Mouse (Mus musculus) liver, adult 2 months (tissue): ENCODE measurements around the gene Zfr2. TPM values are rescaled to one million over a fixed set of nuclear protein-coding genes. Genes with fewer than 3 reads are reported as not detected.
A peak's percentile ranks its signal among the peaks of the same experiment; 100 is the strongest.
"Not testable (repeated sequence)": the region's sequence is repeated elsewhere in the genome, so short reads cannot be mapped to it uniquely, and the experiment has no call there.

Experiments
- DNase-seq: peaks from one replicate; pipeline ENCODE4 v3.0.0-alpha.2; 2011; ENCODE audit warnings: low read depth, low spot score; ENCODE audit errors: extremely low read depth
- H3K27ac ChIP-seq: fragments of 200-500 bp; replicated peaks from 2 replicates; pipeline ENCODE4 v1.5.1; 2012; ENCODE audit warnings: low read depth, mild to moderate bottlenecking, control low read depth, inconsistent platforms, low read length; ENCODE audit not compliant: insufficient read depth
- H3K27me3 ChIP-seq: fragments of 200-500 bp; 2 replicates; pipeline ENCODE4 v1.6.1; 2012; ENCODE audit warnings: mild to moderate bottlenecking, moderate library complexity, low read length, inconsistent platforms; ENCODE audit not compliant: control insufficient read depth, insufficient read depth
- H3K36me3 ChIP-seq: fragments of 200-500 bp; 2 replicates; pipeline ENCODE4 v1.6.1; 2012; ENCODE audit warnings: low read length, inconsistent platforms; ENCODE audit not compliant: control insufficient read depth, insufficient read depth
- H3K4me1 ChIP-seq: fragments of 200-500 bp; 2 replicates; pipeline ENCODE4 v1.6.1; 2011; ENCODE audit warnings: low read length; ENCODE audit not compliant: control insufficient read depth, insufficient read depth
- H3K4me3 ChIP-seq: fragments of 200-500 bp; 2 replicates; pipeline ENCODE4 v1.5.1; 2011; ENCODE audit warnings: low read depth, mild to moderate bottlenecking, control low read depth, low read length, moderate library complexity; ENCODE audit not compliant: insufficient read depth
- H3K79me2 ChIP-seq: fragments of 200-500 bp; 2 replicates; pipeline ENCODE4 v1.6.1; 2012; ENCODE audit warnings: inconsistent platforms, mild to moderate bottlenecking, low read length, moderate library complexity; ENCODE audit not compliant: control insufficient read depth, insufficient read depth
- H3K9ac ChIP-seq: fragments of 200-500 bp; 2 replicates; pipeline ENCODE4 v1.6.1; 2012; ENCODE audit warnings: low read depth, mild to moderate bottlenecking, control low read depth, inconsistent platforms, low read length
- CTCF ChIP-seq: fragments of 200-500 bp; IDR thresholded peaks from 2 replicates; pipeline ENCODE4 v1.5.1; 2011; ENCODE audit warnings: low read depth, low read length, control low read depth
- POLR2A ChIP-seq: fragments of 200-500 bp; IDR thresholded peaks from 2 replicates; pipeline ENCODE4 v1.6.1; 2011; ENCODE audit warnings: low read length, control low read depth; ENCODE audit not compliant: insufficient read depth; ENCODE audit errors: extremely low read depth
- WGBS: fragments of 180-500 bp; shearing (Covaris S2); methylation state at CpG from one replicate; pipeline ENCODE4 v1.1.7; 2018; 5-methylcytosine and 5-hydroxymethylcytosine counted together
- polyA plus RNA-seq: library from polyadenylated mRNA; depleted of rRNA; stranded (reverse); fragments of >200 nt; gene quantifications from 2 replicates; pipeline ENCODE4 v1.2.3, GENCODE M21; 2012
- total RNA-seq: library from RNA; depleted of rRNA; stranded (reverse); fragments of >200 nt; gene quantifications from 2 replicates; pipeline ENCODE4 v1.2.3, GENCODE M21; 2014

The Zfr2 gene
- total and polyA plus RNA-seq, 2 experiments = 0.74 to 1.6 TPM

DNA sequence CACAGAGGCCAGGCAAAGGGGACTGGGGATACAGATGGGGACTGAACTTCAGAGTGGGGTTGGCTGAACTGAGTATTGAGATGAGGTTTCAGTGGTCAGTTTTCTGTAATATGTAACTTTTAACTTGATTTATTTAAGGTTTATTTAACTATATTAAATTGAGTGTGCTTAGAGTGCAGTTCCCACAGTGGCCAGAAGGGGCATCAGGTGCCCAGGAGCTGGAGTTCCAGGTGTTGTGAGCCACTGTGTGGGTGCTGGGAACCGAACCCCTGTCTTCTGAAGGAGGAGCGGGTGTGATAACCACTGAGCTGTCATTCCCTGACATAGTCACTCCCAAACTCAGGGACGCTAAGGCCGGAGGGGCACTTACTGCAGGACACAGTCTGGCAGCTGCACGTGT, 22.8 kb upstream of the Zfr2 start:
- Histone ChIP-seq H3K27me3 (no peaks in the 10 kb centered on the region), H3K79me2 (no peaks in the 10 kb centered on the region)
- 95% methylated on average over 5 of the region's 5 CpGs for WGBS

GRCm38 (mm10) chr10:81216260-81216659, 16.7 kb upstream of the Zfr2 start:
- Histone ChIP-seq H3K36me3 (no peaks in the 10 kb centered on the region), H3K9ac (no peak overlapping the region), H3K4me1 (no peaks in the 10 kb centered on the region), H3K4me3 (no peak overlapping the region), H3K27me3 (no peaks in the 10 kb centered on the region), H3K27ac (no peak overlapping the region), H3K79me2 (no peaks in the 10 kb centered on the region)
- 86% methylated on average over 6 of the region's 6 CpGs for WGBS
- no peak for DNase-seq
- TF ChIP-seq CTCF = no peak
- TF ChIP-seq POLR2A = no peak

More for the DNA sequence above, 22.8 kb upstream of the Zfr2 start:
- Histone ChIP-seq H3K4me1 (no peaks in the 10 kb centered on the region), H3K4me3 (no peak overlapping the region), H3K27ac (no peak overlapping the region), H3K36me3 (no peaks in the 10 kb centered on the region), H3K9ac (no peak overlapping the region)
- TF ChIP-seq POLR2A (no peak), CTCF (peak; percentile 42)
- no peak for DNase-seq

DNA sequence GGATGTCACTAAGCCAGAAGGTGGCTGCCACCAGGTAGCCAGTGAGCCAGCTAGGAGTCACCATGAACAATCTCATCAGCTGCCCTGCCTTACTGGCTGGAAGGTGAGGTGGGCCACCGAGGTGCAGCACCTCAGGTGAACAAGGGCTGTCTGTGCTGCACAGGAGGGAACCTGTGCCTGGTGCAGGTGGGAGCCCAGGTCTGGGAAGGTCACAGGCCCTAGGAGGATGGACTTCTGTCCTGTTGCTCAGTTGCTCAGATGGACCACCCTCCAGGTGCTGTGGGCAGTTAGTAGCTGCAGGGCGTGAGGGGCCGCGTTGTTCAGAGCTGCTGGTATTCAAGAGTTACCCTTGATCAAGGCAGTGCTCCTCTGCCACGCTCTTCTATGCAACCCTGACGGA, 16.1 kb upstream of the Zfr2 start:
- Histone ChIP-seq H3K36me3 (no peaks in the 10 kb centered on the region), H3K9ac (no peak overlapping the region), H3K79me2 (no peaks in the 10 kb centered on the region), H3K27ac (no peak overlapping the region), H3K27me3 (no peaks in the 10 kb centered on the region), H3K4me1 (no peaks in the 10 kb centered on the region), H3K4me3 (no peak overlapping the region)
- WGBS = 84% methylated on average over 6 of the region's 6 CpGs
- no peak for TF ChIP-seq POLR2A
- TF ChIP-seq CTCF = no peak
- no peak for DNase-seq

GRCm38 (mm10) chr10:81217267-81217666, 15.7 kb upstream of the Zfr2 start:
- 7% methylated on average over 1 of the region's 1 CpGs for WGBS
- H3K27ac ChIP-seq, H3K27me3 ChIP-seq, H3K4me3 ChIP-seq, H3K36me3 ChIP-seq, H3K79me2 ChIP-seq, H3K9ac ChIP-seq, H3K4me1 ChIP-seq: not testable (repeated sequence)
- peak; percentile 17 for DNase-seq
- TF ChIP-seq CTCF = peak; percentile 65; the same call in 1 of the 2 replicates

- Histone ChIP-seq H3K27me3 (no peaks in the 10 kb centered on the region), H3K4me3 (no peak overlapping the region), H3K36me3 (no peaks in the 10 kb centered on the region), H3K79me2 (no peaks in the 10 kb centered on the region), H3K27ac (no peak overlapping the region), H3K4me1 (no peaks in the 10 kb centered on the region), H3K9ac (no peak overlapping the region)
- peak; percentile 24 for DNase-seq
- TF ChIP-seq CTCF (peak; percentile 87), POLR2A (no peak)
- 25% methylated on average over 7 of the region's 7 CpGs for WGBS
These were observed 15.0 kb upstream of the Zfr2 start for GRCm38 (mm10) chr10:81217964-81218363.

GRCm38 (mm10) chr10:81221402-81222015, 11.4 kb upstream of the Zfr2 start:
- Histone ChIP-seq H3K4me3 (no peak overlapping the region), H3K36me3 (no peaks in the 10 kb centered on the region), H3K4me1 (no peaks in the 10 kb centered on the region), H3K27me3 (no peaks in the 10 kb centered on the region), H3K79me2 (no peaks in the 10 kb centered on the region), H3K27ac (no peak overlapping the region), H3K9ac (no peak overlapping the region)
- TF ChIP-seq POLR2A = no peak
- 78% methylated on average over 5 of the region's 5 CpGs for WGBS
- DNase-seq = no peak

DNA sequence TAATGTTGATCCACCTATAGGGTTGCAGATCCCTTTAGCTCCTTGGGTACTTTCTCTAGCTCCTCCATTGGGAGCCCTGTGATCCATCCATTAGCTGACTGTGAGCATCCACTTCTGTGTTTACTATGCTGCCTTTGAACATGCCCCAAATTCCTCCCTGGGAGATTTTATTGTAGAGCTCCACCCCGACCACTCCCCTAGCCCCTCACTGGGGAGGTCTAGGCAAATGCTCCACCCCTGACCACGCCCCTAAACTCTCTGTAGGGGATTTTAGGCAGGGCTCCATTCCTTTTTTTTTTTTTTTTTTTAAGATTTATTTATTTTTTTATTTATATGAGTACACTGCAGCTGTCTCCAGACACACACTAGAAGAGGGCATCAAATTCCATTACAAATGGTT, 9.2 kb upstream of the Zfr2 start:
- not testable (repeated sequence) for H3K79me2 ChIP-seq, H3K27ac ChIP-seq, H3K4me1 ChIP-seq, H3K9ac ChIP-seq, H3K4me3 ChIP-seq, DNase-seq, H3K27me3 ChIP-seq, H3K36me3 ChIP-seq
- 63% methylated on average over 2 of the region's 2 CpGs for WGBS
